In the genomic region with DNA sequence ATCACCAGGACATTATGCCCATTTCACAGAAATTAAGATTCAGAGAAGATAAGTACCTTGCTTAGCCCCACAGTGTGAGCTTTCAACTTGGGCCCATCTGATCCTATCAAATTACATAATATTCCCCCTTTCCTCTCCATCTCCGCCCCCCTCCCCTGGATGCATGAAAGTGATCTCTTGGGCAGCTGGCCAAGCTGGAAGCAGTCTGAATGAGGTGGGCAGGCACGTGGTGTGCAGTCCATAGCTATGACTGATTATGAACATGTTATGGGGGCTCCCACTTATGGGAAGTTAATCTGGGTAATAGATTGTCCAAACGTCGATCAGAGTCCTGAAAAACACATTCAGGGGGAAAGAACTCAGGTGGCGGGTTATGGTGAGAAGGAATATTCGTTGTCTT, we compare ENCODE assay signal across 11 mouse cellular contexts. TPM values are rescaled to one million over a fixed set of nuclear protein-coding genes. Genes with fewer than 3 reads are reported as not detected.
DNase-seq lines count a peak whose midpoint lies in the region; ATAC-seq and TF ChIP-seq lines count a peak whose summit lies in the region.
"Had no signal": no experiment of that assay in that cellular context is flagged by ENCODE, and none has a peak within 500 bp of the region (broad histone marks: within the 10 kb centered on the region; RNA-seq: fewer than 3 reads in every experiment).

No protein-coding gene starts in this region.

- H3K4me3 ChIP-seq in heart, embryonic 12.5 days: no peak overlapping the region
- H3K4me3 ChIP-seq in liver, adult 2 months (ENCODE audit: insufficient read depth, low read depth, low read length): no peak overlapping the region
- H3K4me3 ChIP-seq in liver, embryonic 12.5 days: no peak overlapping the region
- H3K4me3 ChIP-seq in embryonic facial prominence, embryonic 15.5 days (replicated peaks): no peak overlapping the region
- no peak overlapping the region for H3K4me3 ChIP-seq in limb, embryonic 15.5 days
- H3K4me3 ChIP-seq: hindbrain, embryonic 13.5 days had no signal

- no peak overlapping the region for H3K9ac ChIP-seq in heart, embryonic 12.5 days
- no peak overlapping the region for H3K9ac ChIP-seq in liver, adult 2 months (ENCODE audit: low read depth, low read length)
- H3K9ac ChIP-seq in liver, embryonic 12.5 days: no peak overlapping the region
- H3K9ac ChIP-seq in embryonic facial prominence, embryonic 15.5 days: no peak overlapping the region
- H3K9ac ChIP-seq in limb, embryonic 15.5 days: no peak overlapping the region
- H3K9ac ChIP-seq: hindbrain, embryonic 13.5 days had no signal

- H3K79me2 ChIP-seq in liver, adult 2 months (ENCODE audit: control insufficient read depth, insufficient read depth, low read length): peaks cover 18% of the 10 kb centered on the region; the same call in 1 of the 2 replicates

- DNase-seq in heart, adult 11 months: no peak
- no peak for DNase-seq in liver, adult 2 months (ENCODE audit: extremely low read depth, low read depth, low spot score)
- no peak for DNase-seq in layer of hippocampus, adult 9-10 months (ENCODE audit: low spot score)
- no peak for DNase-seq in adrenal gland, postnatal 14 days
- DNase-seq: thymus, postnatal 36 days had no signal

- H3K4me2 ChIP-seq in heart, embryonic 12.5 days: peak overlapping the region; percentile 33
- H3K4me2 ChIP-seq in liver, embryonic 12.5 days: no peak overlapping the region
- H3K4me2 ChIP-seq in embryonic facial prominence, embryonic 15.5 days (replicated peaks): no peak overlapping the region
- H3K4me2 ChIP-seq in limb, embryonic 15.5 days: no peak overlapping the region
- H3K4me2 ChIP-seq: hindbrain, embryonic 13.5 days had no signal

- no peaks in the 10 kb centered on the region for H3K9me3 ChIP-seq in heart, embryonic 12.5 days (replicated peaks)
- H3K9me3 ChIP-seq in liver, embryonic 12.5 days (replicated peaks): no peaks in the 10 kb centered on the region
- no peaks in the 10 kb centered on the region for H3K9me3 ChIP-seq in embryonic facial prominence, embryonic 15.5 days (replicated peaks)
- no peaks in the 10 kb centered on the region for H3K9me3 ChIP-seq in limb, embryonic 15.5 days
- H3K9me3 ChIP-seq: hindbrain, embryonic 13.5 days had no signal

- TF ChIP-seq CTCF in liver, adult 2 months (IDR thresholded peaks at IDR 0.05; ENCODE audit: low read depth, low read length): no peak

- 0 out of 2 replicates have a peak, but pooled peaks cover 6% of the 10 kb centered on the region for H3K36me3 ChIP-seq in heart, embryonic 12.5 days
- H3K36me3 ChIP-seq in liver, adult 2 months (ENCODE audit: control insufficient read depth, insufficient read depth, low read length): no peaks in the 10 kb centered on the region
- H3K36me3 ChIP-seq in liver, embryonic 12.5 days: 0 out of 2 replicates have a peak, but pooled peaks cover 5% of the 10 kb centered on the region
- H3K36me3 ChIP-seq in embryonic facial prominence, embryonic 15.5 days: no peaks in the 10 kb centered on the region; the same call in 1 of the 2 replicates
- H3K36me3 ChIP-seq in limb, embryonic 15.5 days: no peaks in the 10 kb centered on the region
- H3K36me3 ChIP-seq: hindbrain, embryonic 13.5 days had no signal

- no peak for TF ChIP-seq POLR2A in liver, adult 2 months (IDR thresholded peaks at IDR 0.05; ENCODE audit: extremely low read depth, insufficient read depth, low read length)

- peak overlapping the region; percentile 3; the same call in 1 of the 2 replicates for H3K27ac ChIP-seq in heart, embryonic 12.5 days (ENCODE audit: poor library complexity, severe bottlenecking)
- H3K27ac ChIP-seq in liver, adult 2 months (replicated peaks; ENCODE audit: insufficient read depth, low read depth, low read length): peak overlapping the region; percentile 12; the same call in 1 of the 2 replicates
- no peak overlapping the region for H3K27ac ChIP-seq in liver, embryonic 12.5 days
- H3K27ac ChIP-seq in embryonic facial prominence, embryonic 15.5 days (replicated peaks): 0 out of 2 replicates have a peak overlapping the region, but pooled peaks have one; percentile 18
- peak overlapping the region; percentile 51; the same call in 1 of the 2 replicates for H3K27ac ChIP-seq in limb, embryonic 15.5 days
- H3K27ac ChIP-seq: hindbrain, embryonic 13.5 days had no signal

- no peaks in the 10 kb centered on the region for H3K27me3 ChIP-seq in heart, embryonic 12.5 days (replicated peaks)
- no peaks in the 10 kb centered on the region for H3K27me3 ChIP-seq in liver, adult 2 months (ENCODE audit: control insufficient read depth, insufficient read depth, low read length)
- no peaks in the 10 kb centered on the region for H3K27me3 ChIP-seq in liver, embryonic 12.5 days (replicated peaks)
- no peaks in the 10 kb centered on the region for H3K27me3 ChIP-seq in embryonic facial prominence, embryonic 15.5 days
- no peaks in the 10 kb centered on the region for H3K27me3 ChIP-seq in limb, embryonic 15.5 days
- H3K27me3 ChIP-seq: hindbrain, embryonic 13.5 days had no signal

- H3K4me1 ChIP-seq in heart, embryonic 12.5 days (replicated peaks): peaks cover 67% of the 10 kb centered on the region
- H3K4me1 ChIP-seq in liver, adult 2 months (ENCODE audit: control insufficient read depth, insufficient read depth, low read length): peaks cover 44% of the 10 kb centered on the region
- peaks cover 64% of the 10 kb centered on the region for H3K4me1 ChIP-seq in liver, embryonic 12.5 days
- peaks cover 49% of the 10 kb centered on the region for H3K4me1 ChIP-seq in embryonic facial prominence, embryonic 15.5 days
- peaks cover 38% of the 10 kb centered on the region for H3K4me1 ChIP-seq in limb, embryonic 15.5 days

- ATAC-seq in heart, embryonic 12.5 days (ENCODE audit: insufficient number of reproducible peaks, low FRiP score): peak; percentile 40; the same call in 1 of the 2 replicates
- no peak for ATAC-seq in liver, embryonic 12.5 days
- ATAC-seq in embryonic facial prominence, embryonic 15.5 days (ENCODE audit: insufficient number of reproducible peaks, low FRiP score, low TSS enrichment, low read depth): peak; percentile 51
- ATAC-seq in limb, embryonic 15.5 days (ENCODE audit: insufficient number of reproducible peaks, low FRiP score, low TSS enrichment, low read depth): peak; percentile 36; the same call in 1 of the 2 replicates
- ATAC-seq: CD4-positive, CD25-positive, alpha-beta regulatory T cell, adult 4 months had no signal

- WGBS in heart, embryonic 12.5 days: 50% methylated on average over 6 of the region's 6 CpGs
- WGBS in liver, adult 2 months: 54% methylated on average over 6 of the region's 6 CpGs
- WGBS in liver, embryonic 12.5 days (ENCODE audit: insufficient replicate concordance): 65% methylated on average over 6 of the region's 6 CpGs
- 52% methylated on average over 6 of the region's 6 CpGs for WGBS in embryonic facial prominence, embryonic 15.5 days
- 54% methylated on average over 6 of the region's 6 CpGs for WGBS in limb, embryonic 15.5 days

RNA-seq across cellular contexts. Expression of gene Zfp710, which starts 27.2 kb away (rescaled TPM):
- 13.5 and 13.7 TPM in 2 replicates for polyA plus RNA-seq in heart, embryonic 12.5 days (2016; fragmentation: Nextera tagmentation; extraction: Ambion mirVana)
- total RNA-seq in liver, adult 2 months (2014; rRNA removed): 5.4 and 5.6 TPM in 2 replicates
- polyA plus RNA-seq in liver, adult 2 months (2012; rRNA removed): 9.7 and 12.7 TPM in 2 replicates
- polyA plus RNA-seq in liver, embryonic 12.5 days (2016; fragmentation: Nextera tagmentation; extraction: Ambion mirVana): 7.2 and 8.9 TPM in 2 replicates
- 22.0 and 22.9 TPM in 2 replicates for polyA plus RNA-seq in embryonic facial prominence, embryonic 15.5 days (2015; fragmentation: Nextera tagmentation; extraction: Ambion mirVana)
- 16.9 and 18.9 TPM in 2 replicates for polyA plus RNA-seq in limb, embryonic 15.5 days (2015; fragmentation: Nextera tagmentation; extraction: Ambion mirVana)
- total RNA-seq in adrenal gland, postnatal 14 days (2021): 21.3 and 25.6 TPM in 2 replicates
